Mouse (Mus musculus): ENCODE results near the gene Cphx3. TPM values are rescaled to one million over a fixed set of nuclear protein-coding genes. Genes with fewer than 3 reads are reported as not detected.
"Not testable (repeated sequence)": the region's sequence is repeated elsewhere in the genome, so short reads cannot be mapped to it uniquely, and the experiment has no call there.

The Cphx3 gene
- polyA plus RNA-seq (2014; fragmentation: Nextera tagmentation; extraction: Ambion mirVana): not detected in 2 replicates

- not testable (repeated sequence) for H3K36me3 ChIP-seq (ENCODE audit: control insufficient read depth, insufficient read depth, low read length); H3K4me3 ChIP-seq (ENCODE audit: low read depth, low read length); H3K9me3 ChIP-seq (ENCODE audit: control insufficient read depth, low read length); H3K9ac ChIP-seq (ENCODE audit: low read length); ATAC-seq (ENCODE audit: low FRiP score); H3K4me1 ChIP-seq (ENCODE audit: control insufficient read depth, insufficient read depth, low read length); H3K27ac ChIP-seq (ENCODE audit: low read depth, low read length); H3K27me3 ChIP-seq (ENCODE audit: control insufficient read depth, insufficient read depth, low read length); DNase-seq (ENCODE audit: low spot score, missing footprints); H3K4me2 ChIP-seq
- WGBS: no CpG with 5 or more reads among the region's 1 CpGs
Observed at GRCm38 (mm10) chr14:26081997-26082396, at the start of gene Cphx3. Gene Cphx3, plus strand, starts transcription at chr14:26082297.

- not testable (repeated sequence) for H3K27ac ChIP-seq (ENCODE audit: low read depth, low read length); H3K4me3 ChIP-seq (ENCODE audit: low read depth, low read length); H3K4me2 ChIP-seq; H3K36me3 ChIP-seq (ENCODE audit: control insufficient read depth, insufficient read depth, low read length); DNase-seq (ENCODE audit: low spot score, missing footprints); ATAC-seq (ENCODE audit: low FRiP score); H3K9ac ChIP-seq (ENCODE audit: low read length); H3K9me3 ChIP-seq (ENCODE audit: control insufficient read depth, low read length); H3K27me3 ChIP-seq (ENCODE audit: control insufficient read depth, insufficient read depth, low read length); H3K4me1 ChIP-seq (ENCODE audit: control insufficient read depth, insufficient read depth, low read length)
- WGBS: no CpG with 5 or more reads among the region's 3 CpGs
Observed at GRCm38 (mm10) chr14:26034364-26034763, 47.7 kb upstream of the Cphx3 start.

- not testable (repeated sequence) for H3K27me3 ChIP-seq (ENCODE audit: control insufficient read depth, insufficient read depth, low read length); DNase-seq (ENCODE audit: low spot score, missing footprints); H3K4me1 ChIP-seq (ENCODE audit: control insufficient read depth, insufficient read depth, low read length); H3K9ac ChIP-seq (ENCODE audit: low read length); H3K9me3 ChIP-seq (ENCODE audit: control insufficient read depth, low read length); H3K4me2 ChIP-seq; H3K27ac ChIP-seq (ENCODE audit: low read depth, low read length); ATAC-seq (ENCODE audit: low FRiP score); H3K36me3 ChIP-seq (ENCODE audit: control insufficient read depth, insufficient read depth, low read length); H3K4me3 ChIP-seq (ENCODE audit: low read depth, low read length)
- WGBS: no CpG with 5 or more reads among the region's 6 CpGs
Observed at GRCm38 (mm10) chr14:26035439-26035838, 46.7 kb upstream of the Cphx3 start.

- ATAC-seq (ENCODE audit: low FRiP score); DNase-seq (ENCODE audit: low spot score, missing footprints); H3K36me3 ChIP-seq (ENCODE audit: control insufficient read depth, insufficient read depth, low read length); H3K9me3 ChIP-seq (ENCODE audit: control insufficient read depth, low read length); H3K27ac ChIP-seq (ENCODE audit: low read depth, low read length); H3K4me2 ChIP-seq; H3K27me3 ChIP-seq (ENCODE audit: control insufficient read depth, insufficient read depth, low read length); H3K9ac ChIP-seq (ENCODE audit: low read length); H3K4me3 ChIP-seq (ENCODE audit: low read depth, low read length); H3K4me1 ChIP-seq (ENCODE audit: control insufficient read depth, insufficient read depth, low read length): not testable (repeated sequence)
- no CpG with 5 or more reads among the region's 26 CpGs for WGBS
Observed at GRCm38 (mm10) chr14:26042611-26043010, 39.5 kb upstream of the Cphx3 start, which contains the start of gene Gm9780. Gene Gm9780, minus strand, starts transcription at chr14:26042711.

GRCm38 (mm10) chr14:26045007-26045406, 37.1 kb upstream of the Cphx3 start:
- not testable (repeated sequence) for H3K4me3 ChIP-seq (ENCODE audit: low read depth, low read length); ATAC-seq (ENCODE audit: low FRiP score); H3K36me3 ChIP-seq (ENCODE audit: control insufficient read depth, insufficient read depth, low read length); H3K9me3 ChIP-seq (ENCODE audit: control insufficient read depth, low read length); H3K9ac ChIP-seq (ENCODE audit: low read length); DNase-seq (ENCODE audit: low spot score, missing footprints); H3K4me1 ChIP-seq (ENCODE audit: control insufficient read depth, insufficient read depth, low read length); H3K4me2 ChIP-seq; H3K27ac ChIP-seq (ENCODE audit: low read depth, low read length); H3K27me3 ChIP-seq (ENCODE audit: control insufficient read depth, insufficient read depth, low read length)
- WGBS: no CpG with 5 or more reads among the region's 5 CpGs

GRCm38 (mm10) chr14:26047026-26047425, 35.1 kb upstream of the Cphx3 start:
- not testable (repeated sequence) for H3K36me3 ChIP-seq (ENCODE audit: control insufficient read depth, insufficient read depth, low read length); ATAC-seq (ENCODE audit: low FRiP score); H3K4me2 ChIP-seq; H3K9me3 ChIP-seq (ENCODE audit: control insufficient read depth, low read length); H3K27me3 ChIP-seq (ENCODE audit: control insufficient read depth, insufficient read depth, low read length); H3K4me1 ChIP-seq (ENCODE audit: control insufficient read depth, insufficient read depth, low read length); DNase-seq (ENCODE audit: low spot score, missing footprints); H3K4me3 ChIP-seq (ENCODE audit: low read depth, low read length); H3K27ac ChIP-seq (ENCODE audit: low read depth, low read length); H3K9ac ChIP-seq (ENCODE audit: low read length)
- no CpG with 5 or more reads among the region's 8 CpGs for WGBS

- DNase-seq (ENCODE audit: low spot score, missing footprints); H3K36me3 ChIP-seq (ENCODE audit: control insufficient read depth, insufficient read depth, low read length); H3K4me3 ChIP-seq (ENCODE audit: low read depth, low read length); H3K27me3 ChIP-seq (ENCODE audit: control insufficient read depth, insufficient read depth, low read length); H3K4me2 ChIP-seq; H3K9ac ChIP-seq (ENCODE audit: low read length); H3K9me3 ChIP-seq (ENCODE audit: control insufficient read depth, low read length); H3K27ac ChIP-seq (ENCODE audit: low read depth, low read length); ATAC-seq (ENCODE audit: low FRiP score); H3K4me1 ChIP-seq (ENCODE audit: control insufficient read depth, insufficient read depth, low read length): not testable (repeated sequence)
- WGBS: no CpG with 5 or more reads among the region's 9 CpGs
Observed at GRCm38 (mm10) chr14:26048767-26049166, 33.3 kb upstream of the Cphx3 start.

- not testable (repeated sequence) for H3K4me3 ChIP-seq (ENCODE audit: low read depth, low read length); H3K27ac ChIP-seq (ENCODE audit: low read depth, low read length); DNase-seq (ENCODE audit: low spot score, missing footprints); H3K27me3 ChIP-seq (ENCODE audit: control insufficient read depth, insufficient read depth, low read length); H3K4me2 ChIP-seq; H3K9ac ChIP-seq (ENCODE audit: low read length); H3K36me3 ChIP-seq (ENCODE audit: control insufficient read depth, insufficient read depth, low read length); H3K9me3 ChIP-seq (ENCODE audit: control insufficient read depth, low read length); H3K4me1 ChIP-seq (ENCODE audit: control insufficient read depth, insufficient read depth, low read length); ATAC-seq (ENCODE audit: low FRiP score)
- WGBS: no CpG with 5 or more reads among the region's 3 CpGs
Observed at GRCm38 (mm10) chr14:26058184-26058583, 23.9 kb upstream of the Cphx3 start.

- H3K36me3 ChIP-seq (ENCODE audit: control insufficient read depth, insufficient read depth, low read length); ATAC-seq (ENCODE audit: low FRiP score); H3K4me3 ChIP-seq (ENCODE audit: low read depth, low read length); H3K9ac ChIP-seq (ENCODE audit: low read length); DNase-seq (ENCODE audit: low spot score, missing footprints); H3K4me1 ChIP-seq (ENCODE audit: control insufficient read depth, insufficient read depth, low read length); H3K9me3 ChIP-seq (ENCODE audit: control insufficient read depth, low read length); H3K27ac ChIP-seq (ENCODE audit: low read depth, low read length); H3K27me3 ChIP-seq (ENCODE audit: control insufficient read depth, insufficient read depth, low read length); H3K4me2 ChIP-seq: not testable (repeated sequence)
- WGBS: no CpG with 5 or more reads among the region's 6 CpGs
Observed at GRCm38 (mm10) chr14:26059362-26059761, 22.7 kb upstream of the Cphx3 start.
